Comparison of ENCODE assay signal across 7 mouse cellular contexts in genomic region chr19:6399285-6400095, GRCm38 (mm10). TPM values are rescaled to one million over a fixed set of nuclear protein-coding genes. Genes with fewer than 3 reads are reported as not detected.
DNase-seq lines count a peak whose midpoint lies in the region; ATAC-seq and TF ChIP-seq lines count a peak whose summit lies in the region.

TSS of gene Rasgrp2 (plus strand) at chr19:6399340.

- peak within 1 kb of the TSS; percentile 63 for H3K4me3 ChIP-seq in forebrain, embryonic 11.5 days (ENCODE audit: low read depth, low read length)

- no peak for TF ChIP-seq CTCF in Patski (IDR thresholded peaks at IDR 0.05)

- POLR2A ChIA-PET in Patski (lab: Charles Lee) = no interaction called here

- in situ Hi-C loops in Patski (cut with MboI; ENCODE audit: low pct_unique_long_range_greater_than_20kb) = no loop called here

- H3K4me1 ChIP-seq in forebrain, embryonic 11.5 days (replicated peaks; ENCODE audit: control insufficient read depth, insufficient read depth, low read length) = peaks cover 17% of the 10 kb centered on the region

- peak within 1 kb of the TSS; percentile 74 for H3K9ac ChIP-seq in forebrain, embryonic 11.5 days (ENCODE audit: low read length)

- H3K36me3 ChIP-seq in forebrain, embryonic 11.5 days (ENCODE audit: control insufficient read depth, insufficient read depth, low read length) = no peaks in the 10 kb centered on the region

- under 1% methylated on average over 80 of the region's 87 CpGs for WGBS in forebrain, embryonic 11.5 days

- CTCF ChIA-PET in Patski (lab: Charles Lee) = no interaction called here

- peak; percentile 78 for ATAC-seq in CD4-positive, CD25-positive, alpha-beta regulatory T cell, adult 4 months
- ATAC-seq in Patski = peak; percentile 24
- ATAC-seq in forebrain, embryonic 11.5 days (replicated peaks; ENCODE audit: low FRiP score) = peak; percentile 18

- H3K9me3 ChIP-seq in forebrain, embryonic 11.5 days (ENCODE audit: control insufficient read depth, low read length) = no peaks in the 10 kb centered on the region

- H3K27ac ChIP-seq in forebrain, embryonic 11.5 days (ENCODE audit: low read depth, low read length) = no peak within 1 kb of the TSS

- DNase-seq in Patski (ENCODE audit: low read depth, low spot score) = no peak
- DNase-seq in forebrain, embryonic 11.5 days (ENCODE audit: low spot score) = peak; percentile 78
- peak; percentile 69 for DNase-seq in heart, postnatal 4 days
- no peak for DNase-seq in layer of hippocampus, postnatal 14 days (ENCODE audit: low spot score in 2 of 2)
- peak; percentile 92 for DNase-seq in lung, postnatal 25 days (ENCODE audit: low spot score)
- peak; percentile 67 for DNase-seq in spleen, adult 12 weeks (ENCODE audit: low spot score)

- H3K4me2 ChIP-seq in forebrain, embryonic 11.5 days (ENCODE audit: low read depth, low read length, severe bottlenecking) = peak within 1 kb of the TSS; percentile 100

- peaks cover 7% of the 10 kb centered on the region for H3K27me3 ChIP-seq in Patski
- H3K27me3 ChIP-seq in forebrain, embryonic 11.5 days (ENCODE audit: control insufficient read depth, insufficient read depth, low read length) = peaks cover 16% of the 10 kb centered on the region

RNA-seq across cellular contexts. Expression of gene Rasgrp2, which starts in this region (rescaled TPM):
- 100 to 1,000 TPM in 1 of 2 experiments, 10 to 100 TPM in 1; 80.3 to 117 TPM for polyA plus RNA-seq in CD4-positive, CD25-positive, alpha-beta regulatory T cell, adult 4 months (2017; shearing (Covaris generic))
- 7.0 TPM for polyA plus RNA-seq in Patski (2021)
- polyA plus RNA-seq in forebrain, embryonic 11.5 days (2014; fragmentation: Nextera tagmentation; extraction: Ambion mirVana) = 9.5 and 12.9 TPM in 2 replicates
- total RNA-seq in heart, postnatal 4 days (2021) = 10 to 100 TPM; 42.6 to 45.1 TPM
- 10 to 100 TPM; 40.2 to 44.9 TPM for total RNA-seq in layer of hippocampus, postnatal 14 days (2021)

Comparison
In these comparisons a context has a peak if more than half of its experiments do, and no peak if none do; other contexts are left out.
1. ATAC-seq: peak in every context shown above with its lines; median percentile 78 in CD4-positive, CD25-positive, alpha-beta regulatory T cell, adult 4 months; 24 in Patski; 18 in forebrain, embryonic 11.5 days.
2. DNase-seq: peak in forebrain, embryonic 11.5 days (single experiment), heart, postnatal 4 days (single experiment), lung, postnatal 25 days (single experiment) and spleen, adult 12 weeks (single experiment); none in Patski (single experiment) and layer of hippocampus, postnatal 14 days (0 of 2).